Mouse (Mus musculus): ENCODE results near the gene Cacna1e. TPM values are rescaled to one million over a fixed set of nuclear protein-coding genes. Genes with fewer than 3 reads are reported as not detected.

Cacna1e gene
- polyA plus RNA-seq, 1 experiment from 2014 or later = 0.05 TPM

GRCm38 (mm10) chr1:154391979-154392378 lies 492.3 kb downstream of the Cacna1e start:
- no peak for ATAC-seq (replicated peaks; ENCODE audit: low FRiP score, low read depth)

More at GRCm38 (mm10) chr1:154391979-154392378, 492.3 kb downstream of the Cacna1e start:
- Histone ChIP-seq H3K4me1 (replicated peaks; ENCODE audit: insufficient read depth, low read length) (no peaks in the 10 kb centered on the region), H3K27ac (no peak overlapping the region), H3K36me3 (ENCODE audit: insufficient read depth, low read length) (no peaks in the 10 kb centered on the region), H3K9me3 (replicated peaks; ENCODE audit: low read length) (no peaks in the 10 kb centered on the region), H3K27me3 (ENCODE audit: insufficient read depth, low read length) (no peaks in the 10 kb centered on the region), H3K4me3 (replicated peaks; ENCODE audit: low read depth, low read length) (no peak overlapping the region), H3K4me2 (ENCODE audit: low read length) (no peak overlapping the region), H3K9ac (ENCODE audit: low read depth, low read length) (no peak overlapping the region)
- no peak for TF ChIP-seq CTCF (IDR thresholded peaks at IDR 0.05; ENCODE audit: low read depth)
- no peak for DNase-seq (ENCODE audit: low spot score)
- 75% methylated on average over 6 of the region's 6 CpGs for WGBS

Other genes starting within 250 kb of the Cacna1e start
- 8.0 and 11.4 TPM in 2 replicates for gene Ier5, start 215.1 kb upstream of the Cacna1e start, polyA plus RNA-seq (2015; fragmentation: Nextera tagmentation; extraction: Ambion mirVana)

Measured in kidney, postnatal 0 days (tissue).